8 mouse cellular contexts compared by ENCODE assay signal in genomic region chr6:42264626-42265312, GRCm38 (mm10). TPM values are rescaled to one million over a fixed set of nuclear protein-coding genes. Genes with fewer than 3 reads are reported as not detected.
DNase-seq lines count a peak whose midpoint lies in the region; ATAC-seq lines count a peak whose summit lies in the region.

Casp2 (plus strand) TSS chr6:42264985.

- DNase-seq in adipocyte (ENCODE audit: low spot score): peak; percentile 100
- peak; percentile 98 for DNase-seq in embryo, embryonic 10 days (ENCODE audit: low spot score)
- DNase-seq in gastrocnemius, postnatal 10 days: peak; percentile 98
- DNase-seq in induced T-regulatory cell, adult 2 months (ENCODE audit: low read depth): peak; percentile 98
- DNase-seq in left cerebral cortex, adult 9 months (ENCODE audit: low spot score in 2 of 2): peak; percentile 97 to 99
- DNase-seq in right cerebral cortex, postnatal 14 days: peak; percentile 98
- DNase-seq in urinary bladder, postnatal 36 days (ENCODE audit: low spot score in 2 of 2): peak; percentile 95 to 98

- peak; percentile 84 for ATAC-seq in megakaryocyte progenitor cell, adult 5-6 weeks (replicated peaks; ENCODE audit: poor library complexity)

RNA-seq across cellular contexts. Expression of gene Casp2, which starts in this region (rescaled TPM):
- total RNA-seq in gastrocnemius, postnatal 10 days (2021): 10 to 100 TPM; 10.5 to 18.3 TPM
- 68.5 and 72.1 TPM in 2 replicates for total RNA-seq in megakaryocyte progenitor cell, adult 5-6 weeks (2015)
- total RNA-seq in megakaryocyte progenitor cell, adult 5-6 weeks (2017): 54.7 and 58.5 TPM in 2 replicates

Comparison
In these comparisons a context has a peak if more than half of its experiments do, and no peak if none do; other contexts are left out.
1. Peak in every context shown above with its lines: DNase-seq and ATAC-seq.